Comparison of ENCODE assay signal across 14 mouse cellular contexts in genomic region chr12:103391098-103391497, GRCm38 (mm10). TPM values are rescaled to one million over a fixed set of nuclear protein-coding genes. Genes with fewer than 3 reads are reported as not detected.
A peak's percentile ranks its signal among the peaks of the same experiment; 100 is the strongest.
DNase-seq lines count a peak whose midpoint lies in the region; ATAC-seq lines count a peak whose summit lies in the region.
"Had no signal": no experiment of that assay in that cellular context is flagged by ENCODE, and none has a peak within 500 bp of the region (broad histone marks: within the 10 kb centered on the region; RNA-seq: fewer than 3 reads in every experiment).

No protein-coding gene starts in this region.

- ATAC-seq in liver, embryonic 11.5 days (replicated peaks; ENCODE audit: low FRiP score), result no peak

- intact Hi-C loops in left cerebral cortex, postnatal 14 days (cut with DNase I), result no loop called here

- H3K36me3 ChIP-seq in heart, embryonic 10.5 days, result no peaks in the 10 kb centered on the region
- no peaks in the 10 kb centered on the region for H3K36me3 ChIP-seq in liver, embryonic 11.5 days (ENCODE audit: control insufficient read depth, insufficient read depth, low read length)
- H3K36me3 ChIP-seq: hindbrain, embryonic 15.5 days; kidney, embryonic 15.5 days had no signal

- peaks cover 67% of the 10 kb centered on the region for H3K4me1 ChIP-seq in heart, embryonic 10.5 days
- H3K4me1 ChIP-seq in liver, embryonic 11.5 days (replicated peaks; ENCODE audit: control insufficient read depth, insufficient read depth, low read length), result peaks cover 41% of the 10 kb centered on the region

- peak overlapping the region; percentile 76 for H3K4me3 ChIP-seq in heart, embryonic 10.5 days
- H3K4me3 ChIP-seq in liver, embryonic 11.5 days (ENCODE audit: low read depth, low read length), result no peak overlapping the region
- H3K4me3 ChIP-seq: hindbrain, embryonic 15.5 days; kidney, embryonic 15.5 days; neural tube, embryonic 12.5 days had no signal

- H3K27ac ChIP-seq in heart, embryonic 10.5 days, result peak overlapping the region; percentile 94
- H3K27ac ChIP-seq in liver, embryonic 11.5 days (ENCODE audit: low read depth, low read length), result no peak overlapping the region
- H3K27ac ChIP-seq: hindbrain, embryonic 15.5 days; kidney, embryonic 15.5 days; neural tube, embryonic 12.5 days had no signal

- 54% methylated on average over 7 of the region's 7 CpGs for WGBS in heart, embryonic 10.5 days
- 79% methylated on average over 7 of the region's 7 CpGs for WGBS in liver, embryonic 11.5 days

- H3K9me3 ChIP-seq in heart, embryonic 10.5 days, result no peaks in the 10 kb centered on the region
- no peaks in the 10 kb centered on the region for H3K9me3 ChIP-seq in liver, embryonic 11.5 days (ENCODE audit: control insufficient read depth, low read length)
- H3K9me3 ChIP-seq: hindbrain, embryonic 15.5 days; kidney, embryonic 15.5 days; megakaryocyte, embryonic 14.5 days; neural tube, embryonic 12.5 days had no signal

- DNase-seq in heart, embryonic 10.5 days (ENCODE audit: low spot score), result no peak
- DNase-seq in heart, adult 11 months, result no peak
- no peak for DNase-seq in liver, embryonic 11.5 days (ENCODE audit: low spot score)
- no peak for DNase-seq in liver
- DNase-seq in left cerebral cortex, postnatal 14 days (ENCODE audit: low spot score in 2 of 2), result peak; percentile 51 to 54
- peak; percentile 44 for DNase-seq in right cerebral cortex, postnatal 14 days
- DNase-seq in thymus, postnatal 14 days, result no peak
- DNase-seq in urinary bladder, postnatal 25 days (ENCODE audit: low spot score), result no peak
- DNase-seq: gastrocnemius, postnatal 10 days; lung, adult 18-20 months had no signal

- no peak overlapping the region for H3K9ac ChIP-seq in liver, embryonic 11.5 days (ENCODE audit: low read depth, low read length)
- H3K9ac ChIP-seq: hindbrain, embryonic 15.5 days; kidney, embryonic 15.5 days; neural tube, embryonic 12.5 days had no signal

- H3K27me3 ChIP-seq in heart, embryonic 10.5 days (ENCODE audit: insufficient read depth, poor library complexity, severe bottlenecking), result no peaks in the 10 kb centered on the region
- H3K27me3 ChIP-seq in liver, embryonic 11.5 days (replicated peaks; ENCODE audit: control insufficient read depth, insufficient read depth, low read length), result no peaks in the 10 kb centered on the region
- H3K27me3 ChIP-seq: hindbrain, embryonic 15.5 days; kidney, embryonic 15.5 days; megakaryocyte, embryonic 14.5 days; neural tube, embryonic 12.5 days had no signal

- peak overlapping the region; percentile 92 for H3K4me2 ChIP-seq in liver, embryonic 11.5 days
- H3K4me2 ChIP-seq: hindbrain, embryonic 15.5 days; kidney, embryonic 15.5 days; neural tube, embryonic 12.5 days had no signal

RNA-seq across cellular contexts. Expression of gene Otub2, which starts 2.6 kb away (rescaled TPM):
- polyA plus RNA-seq in heart, embryonic 10.5 days (2016; fragmentation: Nextera tagmentation; extraction: Ambion mirVana), result 22.5 and 26.0 TPM in 2 replicates
- polyA plus RNA-seq in liver, embryonic 11.5 days (2014; fragmentation: Nextera tagmentation; extraction: Ambion mirVana), result 15.9 and 20.2 TPM in 2 replicates
- 10 to 100 TPM; 26.3 to 33.2 TPM for total RNA-seq in left cerebral cortex, postnatal 14 days (2021)

RNA-seq across cellular contexts. Expression of gene 9330161L09Rik, which starts 16.5 kb away (rescaled TPM):
- polyA plus RNA-seq in heart, embryonic 10.5 days (2016; fragmentation: Nextera tagmentation; extraction: Ambion mirVana), result 0.53 and 0.62 TPM in 2 replicates
- polyA plus RNA-seq in liver, embryonic 11.5 days (2014; fragmentation: Nextera tagmentation; extraction: Ambion mirVana), result 0.25 and 0.80 TPM in 2 replicates
- 1 to 10 TPM; 2.0 to 2.3 TPM for total RNA-seq in left cerebral cortex, postnatal 14 days (2021)

RNA-seq across cellular contexts. Expression of gene Ddx24, which starts 34.5 kb away (rescaled TPM):
- polyA plus RNA-seq in heart, embryonic 10.5 days (2016; fragmentation: Nextera tagmentation; extraction: Ambion mirVana), result 68.4 and 77.5 TPM in 2 replicates
- polyA plus RNA-seq in liver, embryonic 11.5 days (2014; fragmentation: Nextera tagmentation; extraction: Ambion mirVana), result 94.0 and 97.0 TPM in 2 replicates
- total RNA-seq in left cerebral cortex, postnatal 14 days (2021), result 100 to 1,000 TPM; 174 to 189 TPM

RNA-seq across cellular contexts. Expression of gene Asb2, which starts 35.3 kb away (rescaled TPM):
- polyA plus RNA-seq in heart, embryonic 10.5 days (2016; fragmentation: Nextera tagmentation; extraction: Ambion mirVana), result 152 and 312 TPM in 2 replicates
- polyA plus RNA-seq in liver, embryonic 11.5 days (2014; fragmentation: Nextera tagmentation; extraction: Ambion mirVana), result 1.2 and 2.8 TPM in 2 replicates
- 1 to 10 TPM; 2.5 to 3.6 TPM for total RNA-seq in left cerebral cortex, postnatal 14 days (2021)

RNA-seq across cellular contexts. Expression of gene Ifi27, which starts 42.9 kb away (rescaled TPM):
- 2.4 and 6.6 TPM in 2 replicates for polyA plus RNA-seq in heart, embryonic 10.5 days (2016; fragmentation: Nextera tagmentation; extraction: Ambion mirVana)
- polyA plus RNA-seq in liver, embryonic 11.5 days (2014; fragmentation: Nextera tagmentation; extraction: Ambion mirVana), result 6.6 and 6.8 TPM in 2 replicates
- 10 to 100 TPM; 27.2 to 34.9 TPM for total RNA-seq in left cerebral cortex, postnatal 14 days (2021)

Comparison
In these comparisons a context has a peak if more than half of its experiments do, and no peak if none do; other contexts are left out.
1. DNase-seq: peak in left cerebral cortex, postnatal 14 days (2 of 2) and right cerebral cortex, postnatal 14 days (single experiment); none in heart, embryonic 10.5 days (single experiment), heart, adult 11 months (single experiment), liver, embryonic 11.5 days (single experiment), liver (single experiment), thymus, postnatal 14 days (single experiment) and urinary bladder, postnatal 25 days (single experiment).